Mouse (Mus musculus) bone marrow macrophage, adult 2 months (primary cell): ENCODE measurements around the gene Smim27.

Experiments
- CTCF ChIP-seq: IDR thresholded peaks from 2 replicates; pipeline ENCODE4 v1.5.1; 2012; ENCODE audit warnings: low read depth, mild to moderate bottlenecking, low read length, moderate library complexity
- POLR2A ChIP-seq: IDR thresholded peaks from 2 replicates; pipeline ENCODE4 v1.6.1; 2012; ENCODE audit warnings: mild to moderate bottlenecking, low read depth, low read length, borderline replicate concordance

DNA sequence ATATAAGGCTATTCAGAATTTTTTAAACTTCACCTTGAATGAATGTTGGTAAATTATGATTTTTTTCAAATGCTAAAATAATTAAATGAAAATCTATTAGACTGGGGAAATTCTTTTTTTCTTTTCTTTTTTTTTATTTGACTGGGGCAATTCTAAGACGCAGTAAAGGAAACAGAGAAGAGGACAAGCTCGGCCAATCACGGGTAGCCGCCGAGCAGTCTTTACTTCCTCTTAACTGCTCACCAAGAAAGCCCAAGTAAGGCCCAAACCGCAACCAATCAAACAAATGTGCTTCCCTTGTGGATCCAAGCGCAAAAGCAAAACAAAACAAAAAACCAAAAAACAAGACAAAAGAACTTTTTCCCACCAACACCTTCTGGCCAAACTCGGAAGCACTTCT is 25.3 kb upstream of the Smim27 start:
- no peak for TF ChIP-seq POLR2A
- no peak for TF ChIP-seq CTCF
